Mouse (Mus musculus) spleen, adult 2 months (tissue): ENCODE measurements at regions not wholly inside any gene's neighbourhood (a gene's known extent, or its start where the extent isn't known, plus 50 kb on each side); places are given as distances from the start of the nearest gene placed in this dataset.

ENCODE experiments used
- DNase-seq, 2 experiments: peaks; one replicate each; pipeline versions ENCODE4 v3.0.0 to v3.0.0-alpha.2; 2012 to 2021; ENCODE audit warnings: low spot score in 2 of 2, low read depth in 1 of 2
- H3K27ac ChIP-seq: fragments of 200-500 bp; 2 replicates; pipeline ENCODE4 v1.5.1; 2012; ENCODE audit warnings: low read length, inconsistent platforms; ENCODE audit not compliant: insufficient read depth
- H3K27me3 ChIP-seq: fragments of 200-500 bp; 2 replicates; pipeline ENCODE4 v1.6.1; 2012; ENCODE audit warnings: mild to moderate bottlenecking, moderate library complexity, low read length, inconsistent platforms; ENCODE audit not compliant: control insufficient read depth, insufficient read depth
- H3K36me3 ChIP-seq: fragments of 200-500 bp; 2 replicates; pipeline ENCODE4 v1.6.1; 2012; ENCODE audit warnings: mild to moderate bottlenecking, low read length, inconsistent platforms; ENCODE audit not compliant: control insufficient read depth, insufficient read depth
- H3K4me1 ChIP-seq: fragments of 200-500 bp; 2 replicates; pipeline ENCODE4 v1.6.1; 2011; ENCODE audit warnings: inconsistent platforms; ENCODE audit not compliant: control insufficient read depth, insufficient read depth, insufficient read length
- H3K4me3 ChIP-seq: fragments of 200-500 bp; 2 replicates; pipeline ENCODE4 v1.5.1; 2011; ENCODE audit warnings: mild to moderate bottlenecking, inconsistent platforms; ENCODE audit not compliant: insufficient read depth, insufficient read length; ENCODE audit errors: extremely low read depth
- CTCF ChIP-seq: fragments of 200-500 bp; IDR thresholded peaks from 2 replicates; pipeline ENCODE4 v1.5.1; 2011; ENCODE audit warnings: mild to moderate bottlenecking, inconsistent platforms; ENCODE audit not compliant: insufficient read depth, insufficient read length, insufficient replicate concordance; ENCODE audit errors: extremely low read depth
- POLR2A ChIP-seq: fragments of 200-500 bp; IDR thresholded peaks from 2 replicates; pipeline ENCODE4 v1.6.1; 2011; ENCODE audit warnings: low read depth, low read length, inconsistent platforms
- WGBS: fragments of 180-500 bp; shearing (Covaris S2); methylation state at CpG from one replicate; pipeline ENCODE4 v1.1.7; 2018; 5-methylcytosine and 5-hydroxymethylcytosine counted together

GRCm38 (mm10) chr6:140198036-140198435 lies 156.8 kb upstream of the Plcz1 start:
- DNase-seq = no peak
- H3K36me3 ChIP-seq = no peaks in the 10 kb centered on the region
- no peaks in the 10 kb centered on the region for H3K4me1 ChIP-seq
- H3K4me3 ChIP-seq = no peak overlapping the region
- no peak for TF ChIP-seq CTCF
- TF ChIP-seq POLR2A = no peak
- H3K27me3 ChIP-seq = no peaks in the 10 kb centered on the region
- WGBS = 87% methylated on average over 6 of the region's 6 CpGs
- no peak overlapping the region for H3K27ac ChIP-seq

- 86% methylated on average over 8 of the region's 8 CpGs for whole genome bisulfite sequencing
- H3K27me3 ChIP-seq = no peaks in the 10 kb centered on the region
- TF ChIP-seq POLR2A (no peak), CTCF (no peak)
- no peak for DNase-seq
- H3K36me3 ChIP-seq = no peaks in the 10 kb centered on the region
- H3K27ac ChIP-seq = no peak overlapping the region
- no peaks in the 10 kb centered on the region for H3K4me1 ChIP-seq
- no peak overlapping the region for H3K4me3 ChIP-seq
Measured at GRCm38 (mm10) chr6:140197113-140197675, 155.9 kb upstream of the Plcz1 start.

GRCm38 (mm10) chr6:140194276-140194675 lies 153.0 kb upstream of the Plcz1 start:
- WGBS = 69% methylated on average over 2 of the region's 2 CpGs
- no peaks in the 10 kb centered on the region for H3K36me3 ChIP-seq
- no peaks in the 10 kb centered on the region for H3K27me3 ChIP-seq
- no peak overlapping the region for H3K4me3 ChIP-seq
- DNase-seq = no peak
- TF ChIP-seq POLR2A (no peak), CTCF (no peak)
- no peaks in the 10 kb centered on the region for H3K4me1 ChIP-seq
- H3K27ac ChIP-seq = no peak overlapping the region

- Histone ChIP-seq H3K36me3 (no peaks in the 10 kb centered on the region), H3K27ac (no peak overlapping the region), H3K4me3 (no peak overlapping the region), H3K27me3 (no peaks in the 10 kb centered on the region), H3K4me1 (no peaks in the 10 kb centered on the region)
- TF ChIP-seq CTCF (no peak), POLR2A (no peak)
- no peak for DNase-seq
- 69% methylated on average over 9 of the region's 9 CpGs for WGBS
Measured at GRCm38 (mm10) chr6:140193084-140193939, 152.1 kb upstream of the Plcz1 start.

GRCm38 (mm10) chr6:140192526-140192925 lies 151.3 kb upstream of the Plcz1 start:
- H3K27me3 ChIP-seq = no peaks in the 10 kb centered on the region
- no peak overlapping the region for H3K27ac ChIP-seq
- DNase-seq = no peak
- WGBS = 90% methylated on average over 17 of the region's 17 CpGs
- no peaks in the 10 kb centered on the region for H3K4me1 ChIP-seq
- H3K36me3 ChIP-seq = no peaks in the 10 kb centered on the region
- no peak for TF ChIP-seq CTCF
- TF ChIP-seq POLR2A = no peak
- no peak overlapping the region for H3K4me3 ChIP-seq

- Histone ChIP-seq H3K4me3 (no peak overlapping the region), H3K4me1 (no peaks in the 10 kb centered on the region), H3K27ac (no peak overlapping the region), H3K36me3 (no peaks in the 10 kb centered on the region), H3K27me3 (no peaks in the 10 kb centered on the region)
- no peak for DNase-seq
- no peak for TF ChIP-seq CTCF
- no peak for TF ChIP-seq POLR2A
- WGBS = 85% methylated on average over 4 of the region's 4 CpGs
Measured at GRCm38 (mm10) chr6:140191341-140191740, 150.1 kb upstream of the Plcz1 start.

GRCm38 (mm10) chr6:140189601-140190000 lies 148.3 kb upstream of the Plcz1 start:
- no peak overlapping the region for H3K4me3 ChIP-seq
- H3K27ac ChIP-seq = no peak overlapping the region
- no peaks in the 10 kb centered on the region for H3K4me1 ChIP-seq
- WGBS = 92% methylated on average over 9 of the region's 9 CpGs
- no peak for DNase-seq
- no peaks in the 10 kb centered on the region for H3K36me3 ChIP-seq
- H3K27me3 ChIP-seq = no peaks in the 10 kb centered on the region
- TF ChIP-seq CTCF (no peak), POLR2A (no peak)
